Mouse (Mus musculus): ENCODE results near the gene Wrap53.

- TF ChIP-seq CTCF (IDR thresholded peaks at IDR 0.05) (no peak), EP300 (IDR thresholded peaks at IDR 0.05) (no peak)
These were observed 14.8 kb upstream of the Wrap53 start for GRCm38 (mm10) chr11:69594853-69595252.

Measured in lung, postnatal 0 days (tissue).